Mouse (Mus musculus): ENCODE results near the gene Gm17509. TPM values are rescaled to one million over a fixed set of nuclear protein-coding genes. Genes with fewer than 3 reads are reported as not detected.

Gene Gm17509
- polyA plus RNA-seq, 1 experiment from 2014 or later, result 0.03 TPM

GRCm38 (mm10) chr13:117206066-117206465 is 14.8 kb downstream of the Gm17509 start:
- Histone ChIP-seq H3K4me2 (no peak overlapping the region), H3K27me3 (no peaks in the 10 kb centered on the region), H3K27ac (replicated peaks) (no peak overlapping the region), H3K9ac (no peak overlapping the region), H3K9me3 (replicated peaks) (no peaks in the 10 kb centered on the region), H3K4me1 (replicated peaks) (no peaks in the 10 kb centered on the region), H3K4me3 (replicated peaks) (no peak overlapping the region), H3K36me3 (replicated peaks) (no peaks in the 10 kb centered on the region)
- ATAC-seq (ENCODE audit: insufficient read depth), result no peak
- 67% methylated on average over 8 of the region's 8 CpGs for WGBS (ENCODE audit: insufficient replicate concordance)

- ATAC-seq (ENCODE audit: insufficient read depth), result no peak
- Histone ChIP-seq H3K27ac (replicated peaks) (no peak overlapping the region), H3K4me3 (replicated peaks) (no peak overlapping the region), H3K9me3 (replicated peaks) (no peaks in the 10 kb centered on the region), H3K36me3 (replicated peaks) (no peaks in the 10 kb centered on the region), H3K4me2 (no peak overlapping the region), H3K9ac (no peak overlapping the region), H3K4me1 (replicated peaks) (no peaks in the 10 kb centered on the region), H3K27me3 (no peaks in the 10 kb centered on the region)
- 68% methylated on average over 7 of the region's 7 CpGs for WGBS (ENCODE audit: insufficient replicate concordance)
These were observed 16.2 kb downstream of the Gm17509 start for GRCm38 (mm10) chr13:117204685-117205084.

- H3K27me3 ChIP-seq, result no peaks in the 10 kb centered on the region
- no peaks in the 10 kb centered on the region for H3K9me3 ChIP-seq (replicated peaks)
- no peaks in the 10 kb centered on the region for H3K4me1 ChIP-seq (replicated peaks)
- ATAC-seq (ENCODE audit: insufficient read depth), result no peak
- no peak overlapping the region for H3K4me3 ChIP-seq (replicated peaks)
- 41% methylated on average over 22 of the region's 22 CpGs for WGBS (ENCODE audit: insufficient replicate concordance)
- no peak overlapping the region for H3K4me2 ChIP-seq
- no peaks in the 10 kb centered on the region for H3K36me3 ChIP-seq (replicated peaks)
- H3K9ac ChIP-seq, result no peak overlapping the region
- H3K27ac ChIP-seq (replicated peaks), result no peak overlapping the region
These were observed 18.0 kb downstream of the Gm17509 start for GRCm38 (mm10) chr13:117202755-117203471.

GRCm38 (mm10) chr13:117198402-117199083 is 22.3 kb downstream of the Gm17509 start:
- WGBS (ENCODE audit: insufficient replicate concordance), result 66% methylated on average over 7 of the region's 7 CpGs
- Histone ChIP-seq H3K9me3 (replicated peaks) (no peaks in the 10 kb centered on the region), H3K4me1 (replicated peaks) (no peaks in the 10 kb centered on the region), H3K27me3 (no peaks in the 10 kb centered on the region), H3K36me3 (replicated peaks) (no peaks in the 10 kb centered on the region), H3K4me3 (replicated peaks) (no peak overlapping the region), H3K27ac (replicated peaks) (no peak overlapping the region), H3K4me2 (no peak overlapping the region), H3K9ac (no peak overlapping the region)
- no peak for ATAC-seq (ENCODE audit: insufficient read depth)

GRCm38 (mm10) chr13:117197666-117198065 is 23.2 kb downstream of the Gm17509 start:
- H3K4me3 ChIP-seq (replicated peaks), result no peak overlapping the region

GRCm38 (mm10) chr13:117195569-117196495 is 25.0 kb downstream of the Gm17509 start:
- H3K4me2 ChIP-seq, result no peak overlapping the region
- no peak overlapping the region for H3K4me3 ChIP-seq (replicated peaks)
- 37% methylated on average over 13 of the region's 13 CpGs for WGBS (ENCODE audit: insufficient replicate concordance)
- H3K4me1 ChIP-seq (replicated peaks), result no peaks in the 10 kb centered on the region
- H3K27ac ChIP-seq (replicated peaks), result 0 out of 2 replicates have a peak overlapping the region, but pooled peaks have one; percentile 29
- no peaks in the 10 kb centered on the region for H3K27me3 ChIP-seq
- H3K36me3 ChIP-seq (replicated peaks), result no peaks in the 10 kb centered on the region
- no peaks in the 10 kb centered on the region for H3K9me3 ChIP-seq (replicated peaks)
- peak; percentile 47; the same call in 1 of the 2 replicates for ATAC-seq (ENCODE audit: insufficient read depth)
- no peak overlapping the region for H3K9ac ChIP-seq

More at GRCm38 (mm10) chr13:117197666-117198065, 23.2 kb downstream of the Gm17509 start:
- no peak overlapping the region for H3K27ac ChIP-seq (replicated peaks)
- no peaks in the 10 kb centered on the region for H3K9me3 ChIP-seq (replicated peaks)
- H3K36me3 ChIP-seq (replicated peaks), result no peaks in the 10 kb centered on the region
- no peaks in the 10 kb centered on the region for H3K4me1 ChIP-seq (replicated peaks)
- no peak overlapping the region for H3K9ac ChIP-seq
- ATAC-seq (ENCODE audit: insufficient read depth), result no peak
- WGBS (ENCODE audit: insufficient replicate concordance), result 62% methylated on average over 2 of the region's 2 CpGs
- H3K4me2 ChIP-seq, result no peak overlapping the region
- no peaks in the 10 kb centered on the region for H3K27me3 ChIP-seq

- H3K4me3 ChIP-seq (replicated peaks), result no peak overlapping the region
- 34% methylated on average over 7 of the region's 7 CpGs for WGBS (ENCODE audit: insufficient replicate concordance)
- no peaks in the 10 kb centered on the region for H3K36me3 ChIP-seq (replicated peaks)
- ATAC-seq (ENCODE audit: insufficient read depth), result no peak
- H3K4me1 ChIP-seq (replicated peaks), result no peaks in the 10 kb centered on the region
- no peak overlapping the region for H3K9ac ChIP-seq
- no peak overlapping the region for H3K27ac ChIP-seq (replicated peaks)
- H3K9me3 ChIP-seq (replicated peaks), result no peaks in the 10 kb centered on the region
- H3K27me3 ChIP-seq, result no peaks in the 10 kb centered on the region
- H3K4me2 ChIP-seq, result no peak overlapping the region
These were observed 27.4 kb downstream of the Gm17509 start for GRCm38 (mm10) chr13:117193422-117193983.

- Histone ChIP-seq H3K36me3 (replicated peaks) (no peaks in the 10 kb centered on the region), H3K4me3 (replicated peaks) (no peak overlapping the region), H3K9me3 (replicated peaks) (no peaks in the 10 kb centered on the region), H3K27me3 (no peaks in the 10 kb centered on the region), H3K9ac (no peak overlapping the region), H3K27ac (replicated peaks) (no peak overlapping the region), H3K4me1 (replicated peaks) (no peaks in the 10 kb centered on the region), H3K4me2 (no peak overlapping the region)
- WGBS (ENCODE audit: insufficient replicate concordance), result 72% methylated on average over 5 of the region's 5 CpGs
- ATAC-seq (ENCODE audit: insufficient read depth), result no peak
These were observed 28.7 kb downstream of the Gm17509 start for GRCm38 (mm10) chr13:117192161-117192560.

GRCm38 (mm10) chr13:117185329-117185728 is 35.5 kb downstream of the Gm17509 start:
- Histone ChIP-seq H3K27ac (replicated peaks) (no peak overlapping the region), H3K4me2 (no peak overlapping the region), H3K9ac (no peak overlapping the region), H3K27me3 (no peaks in the 10 kb centered on the region), H3K36me3 (replicated peaks) (no peaks in the 10 kb centered on the region), H3K4me3 (replicated peaks) (no peak overlapping the region), H3K9me3 (replicated peaks) (no peaks in the 10 kb centered on the region), H3K4me1 (replicated peaks) (no peaks in the 10 kb centered on the region)
- ATAC-seq (ENCODE audit: insufficient read depth), result no peak
- WGBS (ENCODE audit: insufficient replicate concordance), result 50% methylated on average over 6 of the region's 6 CpGs

- 42% methylated on average over 6 of the region's 6 CpGs for WGBS (ENCODE audit: insufficient replicate concordance)
- peak; percentile 37; the same call in 1 of the 2 replicates for ATAC-seq (ENCODE audit: insufficient read depth)
- Histone ChIP-seq H3K27ac (replicated peaks) (no peak overlapping the region), H3K9ac (no peak overlapping the region), H3K4me1 (replicated peaks) (no peaks in the 10 kb centered on the region), H3K4me3 (replicated peaks) (no peak overlapping the region), H3K9me3 (replicated peaks) (no peaks in the 10 kb centered on the region), H3K4me2 (no peak overlapping the region), H3K27me3 (no peaks in the 10 kb centered on the region), H3K36me3 (replicated peaks) (no peaks in the 10 kb centered on the region)
These were observed 37.6 kb downstream of the Gm17509 start for GRCm38 (mm10) chr13:117183288-117183687.

Data from liver, embryonic 15.5 days (tissue).